Mouse (Mus musculus) brain, embryonic 14.5 days (tissue): ENCODE data around the gene Oaz2. TPM values are rescaled to one million over a fixed set of nuclear protein-coding genes. Genes with fewer than 3 reads are reported as not detected.

Experiments
- DNase-seq: peaks from one replicate; pipeline ENCODE4 v3.0.0-alpha.2; 2011; ENCODE audit warnings: low read depth
- CTCF ChIP-seq: fragments of 200-500 bp; IDR thresholded peaks from 2 replicates; pipeline ENCODE4 v1.5.1; 2012; ENCODE audit warnings: inconsistent platforms, mild to moderate bottlenecking, moderate library complexity, borderline replicate concordance; ENCODE audit not compliant: insufficient read depth, insufficient read length; ENCODE audit errors: extremely low read depth
- POLR2A ChIP-seq: fragments of 200-500 bp; IDR thresholded peaks from 2 replicates; pipeline ENCODE4 v1.6.1; 2012; ENCODE audit warnings: mild to moderate bottlenecking, inconsistent platforms, borderline replicate concordance; ENCODE audit not compliant: poor library complexity, insufficient read depth, insufficient read length, severe bottlenecking; ENCODE audit errors: extremely low read depth
- polyA plus RNA-seq: library from polyadenylated mRNA; depleted of rRNA; stranded (reverse); fragments of >200 nt; gene quantifications from 2 replicates; pipeline ENCODE4 v1.2.3, GENCODE M21; 2012; rRNA removed

Oaz2 gene
- 216 and 247 TPM in 2 replicates for polyA plus RNA-seq

DNA sequence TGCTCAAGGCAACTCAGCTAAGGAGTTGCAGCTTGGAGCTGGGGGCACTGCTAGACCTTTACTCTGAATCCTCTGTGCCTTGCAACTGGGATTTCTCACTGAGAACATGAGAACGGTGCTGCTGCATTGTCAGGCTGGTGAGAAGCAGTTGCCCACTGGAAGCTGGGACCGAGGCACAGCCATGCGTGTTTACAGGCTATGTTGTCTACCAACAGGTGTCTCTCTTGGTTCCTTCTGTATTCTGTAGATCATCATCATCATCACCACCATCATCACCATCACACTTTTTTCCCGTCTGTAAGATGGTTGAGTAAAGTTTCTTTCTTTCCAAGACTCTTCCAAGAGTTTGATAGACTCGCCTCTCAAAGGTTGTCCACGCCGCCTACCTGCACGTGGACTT is at the start of gene Oaz2:
Gene Oaz2, plus strand, starts transcription at position 301 of the 400 bp plus-strand sequence.
- TF ChIP-seq POLR2A (no peak), CTCF (no peak)

DNA sequence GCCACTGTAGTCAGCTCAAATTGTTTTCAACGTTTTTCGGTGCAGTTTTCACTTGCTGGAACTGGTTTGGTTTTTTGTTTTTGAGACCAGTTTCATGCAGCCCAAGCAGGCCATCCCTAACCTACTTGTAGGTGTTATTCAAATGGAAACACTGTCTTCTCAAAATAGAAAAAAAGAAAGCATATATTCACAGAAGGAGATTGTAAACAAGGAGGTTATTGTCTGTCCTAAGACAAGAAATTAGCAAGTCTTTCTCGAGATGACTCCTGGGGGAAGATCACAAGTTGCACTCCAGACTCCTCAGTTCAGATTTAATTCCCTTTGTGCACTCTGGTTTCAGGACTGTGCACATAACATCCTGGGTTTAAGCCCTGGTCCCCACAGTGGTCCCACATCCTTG is 48.5 kb upstream of the Oaz2 start:
- no peak for DNase-seq
- TF ChIP-seq POLR2A (no peak), CTCF (no peak)

More for the DNA sequence above, at the start of gene Oaz2:
- no peak for DNase-seq

DNA sequence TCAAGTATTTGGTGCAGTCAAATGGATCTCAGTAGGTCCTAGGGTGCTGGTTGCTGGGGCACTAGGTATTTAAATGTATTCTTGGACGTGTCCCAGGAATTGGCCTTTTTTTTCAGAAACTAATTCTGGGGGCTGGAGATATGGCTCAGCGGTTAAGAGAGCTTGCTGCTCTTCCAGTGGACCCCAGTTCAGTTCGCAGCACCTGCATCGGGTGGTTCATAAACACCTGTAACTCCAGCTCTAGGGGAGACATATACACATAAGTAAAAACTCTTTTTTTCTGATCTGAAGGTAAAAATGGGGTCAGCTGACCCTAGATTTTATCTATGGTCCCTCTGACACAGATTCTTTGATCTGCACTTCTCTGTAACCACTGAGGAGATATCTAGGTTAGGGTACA is 46.6 kb upstream of the Oaz2 start:
- DNase-seq = no peak
- TF ChIP-seq CTCF = no peak
- no peak for TF ChIP-seq POLR2A

DNA sequence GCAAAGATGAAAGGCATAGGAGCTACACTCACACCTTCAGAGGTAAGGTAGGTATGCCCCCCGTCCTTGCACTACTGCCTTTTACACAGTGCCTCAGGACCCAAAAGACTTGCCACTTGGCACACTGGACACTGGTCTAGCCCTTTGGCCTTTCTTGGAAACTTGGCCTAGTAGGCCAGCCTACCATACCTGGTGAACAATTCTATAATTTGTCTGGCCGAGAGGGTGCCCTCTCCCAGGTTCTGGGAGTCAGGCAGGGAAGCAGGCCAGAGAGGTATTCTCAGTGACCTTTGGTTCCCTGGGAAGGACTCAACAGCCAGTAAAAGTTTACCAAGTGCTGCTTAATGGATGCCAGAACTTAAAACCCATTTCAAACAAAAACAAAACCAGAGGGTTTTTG is 46.1 kb upstream of the Oaz2 start:
- DNase-seq = no peak
- TF ChIP-seq POLR2A = no peak
- no peak for TF ChIP-seq CTCF

DNA sequence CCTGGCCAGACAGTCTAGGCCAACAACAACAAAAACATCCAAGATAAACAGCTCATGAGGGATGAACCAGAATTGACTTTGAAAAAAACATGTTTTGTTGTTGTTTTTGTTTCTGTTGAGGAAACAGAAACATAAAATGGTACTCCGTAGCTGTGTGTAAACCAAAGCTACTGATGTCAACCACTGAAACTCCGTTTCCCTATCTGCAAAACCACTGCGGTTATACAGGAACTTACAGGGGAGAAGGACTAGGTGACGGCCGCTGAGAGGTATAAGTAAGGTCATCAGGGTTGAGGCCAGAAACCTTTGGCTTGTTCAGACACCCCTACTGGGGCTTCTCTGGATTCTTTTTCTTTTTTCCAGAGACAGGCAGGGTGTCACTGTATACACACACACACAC is 45.0 kb upstream of the Oaz2 start:
- DNase-seq = no peak
- no peak for TF ChIP-seq CTCF
- TF ChIP-seq POLR2A = no peak

DNA sequence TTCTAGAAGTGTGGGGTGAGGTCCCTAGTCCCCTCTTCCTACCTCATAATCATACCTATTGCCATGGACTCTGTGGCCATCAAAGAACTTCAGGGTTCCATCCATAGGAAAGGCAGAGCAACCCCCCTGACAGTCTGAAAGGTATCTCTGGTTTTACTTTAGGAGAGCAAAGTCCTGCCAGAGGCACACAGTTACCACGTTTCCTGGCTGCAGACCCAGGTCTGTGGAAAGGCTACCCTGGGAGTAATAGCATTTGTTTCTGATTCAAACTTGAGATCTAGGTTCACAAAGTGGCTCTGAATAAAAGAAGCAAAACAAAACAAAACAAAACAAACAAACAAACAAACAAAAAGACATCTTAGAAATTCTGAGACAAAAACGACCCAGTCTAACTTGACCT is 43.5 kb upstream of the Oaz2 start:
- TF ChIP-seq CTCF (no peak), POLR2A (no peak)
- no peak for DNase-seq

DNA sequence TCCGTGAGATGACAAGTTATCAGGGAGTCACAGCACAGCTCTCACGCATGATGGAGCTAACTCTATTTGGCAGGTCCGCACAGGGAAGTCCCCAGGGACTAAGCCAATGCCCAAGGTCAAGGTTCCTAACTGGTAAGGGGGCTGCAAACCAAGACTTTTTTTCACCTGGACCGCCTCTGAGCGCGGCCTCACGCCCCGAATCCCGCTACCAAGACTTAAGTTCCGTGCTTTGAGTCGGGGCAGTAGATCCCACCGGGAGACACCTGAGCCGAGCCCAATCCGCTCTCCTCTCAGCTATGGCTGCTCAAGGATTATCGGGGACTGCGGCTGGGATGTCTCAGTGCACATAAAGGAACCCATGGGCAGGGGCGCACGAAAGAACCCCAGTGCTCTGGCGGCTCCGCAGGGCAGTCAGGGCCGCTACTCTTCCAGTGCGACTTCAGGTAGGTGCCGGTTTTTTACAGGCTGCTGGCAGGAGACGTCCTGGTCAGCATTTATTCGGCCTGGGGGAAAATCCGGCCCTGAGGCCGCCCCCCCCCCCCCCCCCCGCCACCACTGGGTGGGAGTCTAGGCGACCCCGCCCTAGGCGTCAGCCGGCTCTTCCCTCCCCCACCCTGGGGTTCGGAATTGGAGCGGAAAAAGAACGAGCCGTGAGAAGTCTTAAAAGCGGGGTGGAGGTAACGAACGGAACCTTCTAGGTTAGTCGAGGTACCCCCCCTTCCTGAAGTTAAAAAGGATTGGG is 38.6 kb upstream of the Oaz2 start, which contains the start of gene Rbpms2:
Gene Rbpms2, plus strand, starts transcription at position 624 of the 742 bp plus-strand sequence.
- peak; percentile 12 for DNase-seq
- TF ChIP-seq POLR2A (no peak), CTCF (no peak)

DNA sequence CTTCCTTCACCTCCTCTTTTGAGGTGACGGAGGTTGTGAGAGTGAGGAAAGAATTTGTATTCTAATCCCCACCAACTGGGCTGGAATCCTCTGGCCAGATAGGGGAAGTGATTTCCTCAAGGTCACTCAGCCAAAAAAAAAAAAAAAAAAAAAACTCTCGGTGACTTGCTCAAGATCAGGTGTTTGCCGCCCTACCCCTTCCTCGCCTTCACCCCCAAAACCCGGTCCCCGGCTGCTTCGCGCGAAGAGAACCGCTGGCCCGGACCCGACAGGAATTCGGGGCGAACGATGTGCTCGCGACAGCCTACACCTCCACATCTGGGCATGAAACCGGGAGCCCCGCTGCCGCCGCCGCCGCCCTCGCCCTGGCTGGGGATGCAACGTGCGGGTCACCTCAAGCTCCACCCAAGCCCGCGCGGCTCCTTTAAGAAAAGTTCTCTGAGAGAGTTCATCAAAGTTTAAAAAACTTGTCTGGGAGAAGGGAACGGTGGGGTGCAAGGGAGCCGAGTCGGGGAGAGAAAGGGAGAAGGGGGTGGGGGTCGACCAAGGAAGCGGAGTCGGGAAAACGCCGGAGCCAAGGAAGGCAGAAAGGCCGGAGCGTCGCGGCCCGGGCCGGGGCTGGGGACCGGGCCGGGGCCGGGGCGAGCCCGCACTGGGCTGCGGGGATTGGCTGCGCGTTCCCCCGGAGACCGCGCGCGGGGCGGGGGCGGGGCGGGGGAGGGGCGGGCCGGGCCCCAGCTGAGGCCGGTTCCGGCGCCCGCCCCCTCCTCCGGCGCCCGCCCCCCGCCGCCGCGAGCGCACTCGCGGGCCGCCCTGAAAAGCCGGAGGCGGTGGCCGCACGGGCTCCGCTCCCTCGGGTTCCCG is 37.8 kb upstream of the Oaz2 start:
- DNase-seq = peak; percentile 30
- TF ChIP-seq CTCF = no peak
- 0 out of 2 replicates have a peak, but pooled peaks have one; percentile 13 for TF ChIP-seq POLR2A

DNA sequence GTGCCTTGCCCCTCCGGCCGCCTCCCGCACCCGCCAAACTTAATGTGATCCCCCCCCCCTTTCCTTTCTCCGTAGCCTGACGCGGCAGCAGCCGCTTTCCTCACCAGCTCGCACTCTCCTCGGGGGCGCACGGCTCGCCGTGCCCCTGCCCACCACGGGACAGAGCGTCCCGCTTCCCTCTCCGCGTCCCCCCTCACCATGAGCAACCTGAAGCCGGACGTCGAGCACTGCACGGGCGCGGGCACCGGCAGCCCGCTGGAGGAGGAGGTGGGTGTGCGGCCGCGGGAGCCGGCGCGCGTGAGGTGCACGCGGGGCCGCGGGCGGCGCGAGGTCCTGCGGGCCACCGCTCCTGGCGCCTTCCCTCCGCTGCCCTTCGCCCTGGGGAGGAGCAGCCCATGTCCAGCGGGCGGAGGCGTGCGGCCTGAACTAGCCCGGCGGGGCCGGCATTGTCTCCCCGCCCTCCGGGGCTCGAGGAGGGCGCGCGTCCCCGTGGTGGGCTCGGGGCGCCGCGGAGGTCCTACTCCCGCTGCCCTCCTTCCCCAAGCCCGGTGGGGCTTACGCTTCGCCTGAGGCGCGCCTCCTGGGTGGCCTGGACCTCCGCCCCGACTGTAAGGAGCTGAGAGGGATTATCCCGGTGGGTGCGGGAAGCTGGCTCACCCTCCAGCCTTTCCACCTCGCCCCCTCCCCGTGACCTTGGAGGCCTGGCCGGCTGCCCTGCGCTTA is 37.0 kb upstream of the Oaz2 start:
- peak; percentile 40 for DNase-seq
- TF ChIP-seq CTCF (no peak), POLR2A (0 out of 2 replicates have a peak, but pooled peaks have one; percentile 6)

DNA sequence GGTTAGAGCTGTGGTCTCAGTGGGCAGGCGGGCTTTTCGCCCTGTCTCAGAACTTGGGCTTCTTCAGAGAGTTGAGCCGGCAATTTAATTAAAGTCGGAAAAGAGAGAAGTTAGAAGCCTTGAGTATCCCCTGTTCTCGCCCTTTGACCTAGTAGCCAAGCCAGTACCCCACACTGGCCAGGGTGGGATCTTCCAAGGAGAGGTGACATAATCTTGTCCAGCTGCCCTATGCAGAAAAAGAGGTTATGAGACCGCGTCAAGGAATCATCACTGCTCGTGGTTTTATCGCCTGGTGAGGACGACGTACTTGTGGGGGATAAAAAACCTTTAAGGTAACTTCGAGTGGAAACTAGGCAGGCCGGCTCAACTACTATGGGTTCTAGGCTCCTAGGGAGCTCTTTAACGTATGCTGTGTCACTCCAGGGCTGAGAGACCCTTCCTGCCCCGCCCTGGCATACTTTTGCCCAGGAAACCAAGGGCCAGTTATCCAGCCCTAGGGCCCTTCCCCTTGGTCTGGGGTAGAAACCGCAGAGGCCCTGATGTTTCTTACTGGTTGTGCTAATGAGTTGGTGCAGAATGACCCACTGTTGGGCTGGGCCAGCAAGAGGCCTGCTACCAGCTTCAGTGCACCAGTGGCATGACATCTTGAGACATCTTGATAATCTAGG is 36.3 kb upstream of the Oaz2 start:
- no peak for TF ChIP-seq CTCF
- TF ChIP-seq POLR2A = no peak
- no peak for DNase-seq
